Mouse (Mus musculus) T-cell, adult 2 months (primary cell): ENCODE data around the gene Zc3h15.
"Not testable (repeated sequence)": the region's sequence is repeated elsewhere in the genome, so short reads cannot be mapped to it uniquely, and the experiment has no call there.

Source experiments
- DNase-seq: peaks from one replicate; pipeline ENCODE4 v3.0.0; 2022; ENCODE audit warnings: low spot score

Gene Zc3h15

DNA sequence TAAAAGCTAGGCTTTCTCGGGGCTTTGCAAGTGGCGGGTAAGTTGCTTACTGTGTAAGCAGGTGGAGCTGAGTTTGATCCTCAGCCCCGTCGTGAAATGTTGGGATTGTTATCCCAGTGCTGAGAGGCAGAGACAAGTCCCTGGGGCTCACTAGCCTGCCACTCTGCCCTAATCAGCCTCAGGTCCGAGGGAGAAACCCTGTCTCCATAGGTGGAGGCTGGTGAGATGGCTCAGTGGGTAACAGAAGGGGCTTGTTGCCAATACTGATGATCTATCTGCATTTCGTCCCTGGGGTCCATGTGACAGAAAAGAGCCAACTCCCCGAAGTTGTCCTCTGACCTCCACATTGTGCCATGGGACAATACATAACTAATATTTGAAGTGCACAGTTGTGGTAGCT lies 30.2 kb downstream of the Zc3h15 start:
- DNase-seq = no peak

DNA sequence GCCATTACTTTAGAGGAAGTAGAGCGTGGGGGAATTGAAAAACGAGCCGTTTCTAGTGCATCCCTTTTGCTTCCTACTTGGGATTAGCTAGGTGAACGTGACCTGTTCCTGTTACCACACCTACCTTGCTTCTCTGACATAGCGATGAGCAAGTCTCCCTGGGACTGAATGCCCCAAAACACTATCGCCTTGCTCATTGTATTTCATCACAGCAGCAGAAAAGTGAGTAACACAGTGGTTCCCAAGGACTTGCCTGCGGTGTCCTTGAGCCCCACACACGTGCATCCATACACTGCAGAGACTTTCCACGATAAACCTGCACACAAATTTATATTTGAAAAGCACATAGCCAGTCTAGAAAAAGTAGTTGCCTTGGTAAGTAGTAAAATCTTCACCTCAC lies 30.7 kb downstream of the Zc3h15 start:
- DNase-seq = no peak

DNA sequence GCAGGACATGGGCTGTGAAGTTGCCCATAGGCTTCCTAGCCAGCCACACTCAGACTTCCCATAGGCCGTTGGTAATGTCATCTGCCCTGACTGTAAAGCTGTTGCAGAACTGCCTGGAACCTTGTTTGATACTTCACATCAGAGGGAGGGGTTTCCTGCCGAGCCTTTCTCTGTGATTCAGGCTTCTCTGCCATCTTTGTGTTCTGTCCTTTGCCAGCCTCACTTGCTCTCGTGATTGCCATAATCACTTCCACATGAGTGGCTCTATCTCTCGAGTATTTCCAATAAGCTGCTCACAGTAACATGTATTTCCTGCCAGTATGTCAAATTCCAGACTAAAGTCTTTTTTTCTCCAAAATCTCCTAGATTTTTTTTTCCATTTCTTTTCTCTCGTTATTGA lies 31.4 kb downstream of the Zc3h15 start:
- DNase-seq = no peak

DNA sequence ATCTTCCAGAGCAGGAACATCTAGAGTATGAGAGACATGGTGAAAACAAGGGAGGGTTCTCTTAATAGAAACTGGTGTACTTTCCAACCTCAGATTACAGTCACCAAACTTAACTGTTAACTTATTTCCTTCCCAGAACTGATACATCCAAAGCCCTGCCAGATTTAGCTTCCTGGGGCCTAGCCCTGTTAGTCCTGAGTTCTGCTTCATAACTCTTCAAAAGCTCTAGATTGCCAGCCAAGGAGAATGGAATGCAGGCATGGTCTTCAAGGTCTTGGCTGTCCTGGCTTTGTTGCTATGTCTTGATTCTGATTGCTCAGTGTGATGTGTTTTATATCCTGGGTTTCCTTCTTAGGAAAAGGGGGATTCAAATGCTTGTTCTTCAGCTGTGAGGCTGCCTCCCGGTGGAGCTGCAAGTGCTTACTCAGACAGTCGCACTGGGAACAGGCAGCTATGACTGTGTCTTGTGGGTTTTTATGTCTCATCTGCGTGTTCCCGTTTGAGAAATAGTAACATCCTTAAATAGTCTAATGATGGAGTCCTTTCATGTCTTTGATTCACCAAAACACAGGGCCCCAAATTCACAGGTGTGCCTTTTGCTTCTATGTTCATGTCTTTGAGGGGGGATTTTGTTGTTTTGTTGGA lies 32.1 kb downstream of the Zc3h15 start:
- no peak for DNase-seq

DNA sequence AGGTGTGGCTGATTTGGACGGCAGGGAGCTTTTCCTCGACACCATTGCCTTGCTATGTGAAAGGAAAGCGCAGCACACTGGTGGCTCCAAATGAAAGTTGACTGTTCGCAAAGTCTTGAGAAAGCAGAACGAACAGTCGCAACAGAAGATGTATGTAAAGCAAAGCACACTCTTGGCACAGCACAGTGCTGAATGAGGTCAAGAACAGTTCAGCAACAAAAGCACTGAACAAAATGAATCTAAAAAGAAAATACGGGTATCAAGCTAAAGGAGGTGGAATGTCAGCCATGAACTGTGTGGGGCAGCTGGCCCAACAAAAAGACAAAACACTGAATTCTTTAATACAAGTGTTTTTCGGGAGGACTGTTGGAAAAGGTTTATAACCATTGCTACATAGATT lies 37.1 kb downstream of the Zc3h15 start:
- no peak for DNase-seq

DNA sequence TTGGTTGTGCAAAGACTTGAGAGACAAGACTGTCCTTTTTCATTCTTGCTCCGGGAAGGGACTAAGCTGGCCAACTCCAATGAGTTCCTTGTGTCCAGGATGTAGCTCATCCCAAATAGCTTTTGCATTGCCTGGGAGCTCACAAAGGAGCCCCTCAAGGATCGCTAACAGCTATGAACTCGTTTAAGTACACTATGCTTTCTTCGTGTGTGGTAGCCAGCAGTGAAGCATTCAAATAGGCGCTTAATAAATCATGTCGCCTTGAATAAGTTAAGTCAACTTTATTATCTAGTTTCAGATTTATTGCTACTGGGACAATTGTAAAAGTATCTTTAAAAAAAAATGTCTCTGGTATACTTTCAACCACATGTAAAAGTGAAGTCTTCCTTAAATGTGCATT lies 37.5 kb downstream of the Zc3h15 start:
- no peak for DNase-seq

DNA sequence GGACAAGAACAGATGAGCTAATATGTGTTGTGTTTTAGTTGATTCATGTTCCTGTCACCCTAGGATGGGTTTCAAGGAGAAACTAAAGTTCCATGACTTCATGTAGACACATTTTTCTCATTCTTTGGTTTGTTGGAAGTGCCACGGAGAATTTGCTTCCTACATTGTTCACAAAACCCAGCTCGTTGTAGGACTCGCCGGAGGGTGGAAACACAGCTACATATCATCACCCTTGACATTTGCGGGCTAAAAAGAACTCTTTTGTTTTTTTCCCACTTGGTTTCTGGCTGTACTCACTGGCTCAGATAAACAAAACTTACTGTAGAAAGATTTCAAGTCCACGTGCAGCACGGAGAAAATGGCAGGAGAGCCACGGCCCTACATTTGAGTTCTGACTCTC lies 38.0 kb downstream of the Zc3h15 start:
- no peak for DNase-seq

DNA sequence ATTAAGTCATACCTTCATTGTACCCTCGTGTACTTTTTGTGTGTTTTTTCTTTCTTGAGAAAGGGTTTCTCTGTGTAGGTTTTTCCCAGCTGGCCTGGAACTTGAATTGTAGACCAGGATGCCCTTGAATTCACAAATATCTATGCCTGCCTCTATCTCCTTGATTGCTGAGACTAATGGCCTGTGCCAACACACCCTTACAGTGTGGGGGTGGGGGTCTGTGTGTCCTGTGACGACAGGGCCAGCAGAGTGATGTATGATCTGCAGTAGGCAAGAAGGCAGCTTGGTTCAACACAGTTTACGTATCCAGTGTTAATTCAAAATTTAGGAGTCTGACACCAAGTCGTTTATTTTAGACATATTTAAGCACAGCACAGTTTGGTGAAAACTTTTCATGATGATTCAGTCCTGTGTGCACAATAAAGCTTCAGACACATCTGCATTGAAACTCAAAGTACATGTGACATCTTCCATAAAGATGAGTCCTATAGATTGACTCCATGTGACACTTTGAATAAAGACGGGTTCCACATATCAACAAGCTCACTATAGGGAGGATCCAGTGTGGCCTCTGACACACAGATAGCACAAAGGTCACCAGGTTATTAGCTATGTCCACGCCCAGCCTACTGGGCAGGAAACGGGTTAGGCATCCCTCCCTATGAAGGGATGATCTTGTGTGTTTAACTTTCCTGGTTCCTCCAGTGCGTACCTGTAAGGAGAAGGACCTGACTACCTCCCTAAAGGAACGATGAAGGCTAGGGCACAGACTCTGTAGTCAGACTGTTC lies 39.7 kb downstream of the Zc3h15 start:
- DNase-seq = no peak

DNA sequence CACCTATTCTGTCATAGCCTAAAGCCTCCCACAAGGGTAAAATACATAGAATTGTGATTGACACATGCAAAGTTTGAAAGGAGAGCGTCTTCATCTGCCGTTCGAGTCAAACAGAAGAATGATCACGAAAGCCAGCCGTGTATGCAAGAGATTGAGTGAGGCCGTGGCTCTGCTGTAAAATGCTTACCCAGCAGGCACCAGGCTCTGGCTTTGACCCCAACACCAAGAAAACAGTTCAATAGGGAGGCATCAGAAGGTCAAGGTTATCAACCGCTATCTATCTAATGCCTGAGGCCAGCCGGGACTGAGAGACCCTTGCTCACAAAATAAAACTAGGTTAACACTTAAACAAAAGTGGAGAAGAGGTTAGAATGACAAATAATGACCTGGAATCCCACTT lies 40.5 kb downstream of the Zc3h15 start:
- no peak for DNase-seq

DNA sequence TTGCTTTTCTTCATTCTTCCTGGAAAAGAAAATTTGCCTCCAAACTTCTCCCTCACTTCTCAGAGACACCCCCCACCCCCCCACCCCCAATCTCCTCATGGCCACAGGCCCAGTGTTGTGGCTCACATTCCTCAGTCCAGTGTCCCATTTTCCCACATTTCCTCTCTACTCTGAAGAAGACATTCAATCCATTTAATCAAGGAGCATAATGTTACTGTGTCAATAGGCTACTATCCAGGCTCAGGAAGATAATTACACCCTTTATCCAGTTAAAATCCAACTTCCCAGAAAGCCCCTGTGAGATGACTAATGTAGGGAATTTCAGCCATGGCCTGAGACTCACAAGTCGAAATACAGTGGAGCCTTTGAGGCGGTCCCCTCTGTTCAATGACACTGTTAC lies 46.1 kb downstream of the Zc3h15 start:
- no peak for DNase-seq

DNA sequence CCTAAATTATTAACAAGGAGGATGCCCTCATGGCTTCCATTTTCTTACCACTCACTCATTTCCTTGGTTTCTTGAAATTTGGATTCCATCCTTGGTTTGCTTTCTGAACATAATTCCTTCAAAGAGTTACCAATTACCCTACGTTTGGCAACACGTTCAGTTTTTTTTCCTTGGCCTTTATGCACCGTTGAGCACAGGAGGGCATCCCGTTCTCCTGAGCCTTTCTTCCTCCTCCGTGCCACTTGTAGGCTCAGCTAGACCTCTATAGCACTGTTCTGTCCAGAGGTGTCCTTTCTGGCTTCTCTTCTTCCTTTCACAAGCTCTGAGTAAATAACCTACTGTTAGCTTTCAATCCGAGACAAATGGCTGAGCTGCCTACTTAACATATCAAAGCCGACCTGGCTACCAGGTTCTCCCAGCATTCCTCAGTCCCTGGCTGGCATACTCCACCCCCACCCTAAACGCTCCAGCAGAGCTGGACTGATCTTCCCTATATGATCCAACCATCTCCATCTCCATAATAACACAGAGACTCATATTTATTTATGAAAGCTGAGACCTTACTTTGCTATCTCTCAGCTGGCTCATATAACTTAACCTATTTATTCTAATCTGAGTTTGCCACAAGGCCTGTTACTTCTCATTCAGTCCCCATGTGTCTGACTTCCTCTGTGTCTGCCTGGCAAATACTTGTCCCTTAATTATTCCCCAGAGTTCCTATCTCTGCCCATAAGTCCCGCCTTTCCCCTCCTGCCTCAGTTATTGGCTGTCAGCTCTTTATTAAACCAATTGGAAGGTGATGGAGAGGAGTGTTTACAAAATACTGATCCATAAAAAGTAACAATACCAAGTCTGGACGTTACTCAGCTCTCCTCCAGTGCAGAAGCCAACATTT lies 48.7 kb downstream of the Zc3h15 start:
- no peak for DNase-seq

DNA sequence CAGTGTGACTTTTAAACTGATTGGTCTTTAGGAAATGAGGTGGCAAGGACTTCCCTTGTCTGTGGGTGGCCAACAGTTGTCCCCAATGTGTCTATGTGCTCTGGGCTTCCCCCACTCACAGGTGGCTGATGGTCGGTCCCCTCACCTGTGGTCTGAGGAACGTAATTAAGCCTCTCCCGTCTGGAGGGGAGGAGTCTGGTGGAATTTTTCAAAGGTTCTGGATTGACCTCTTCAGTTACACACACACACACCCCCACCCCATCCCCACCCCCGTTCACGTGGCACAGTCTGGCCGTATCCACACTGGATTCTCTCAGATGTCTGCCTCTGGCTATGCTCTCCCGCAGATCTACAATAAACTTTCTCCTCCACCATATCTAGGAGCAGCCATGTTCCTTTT lies 49.8 kb downstream of the Zc3h15 start:
- DNase-seq = no peak

DNA sequence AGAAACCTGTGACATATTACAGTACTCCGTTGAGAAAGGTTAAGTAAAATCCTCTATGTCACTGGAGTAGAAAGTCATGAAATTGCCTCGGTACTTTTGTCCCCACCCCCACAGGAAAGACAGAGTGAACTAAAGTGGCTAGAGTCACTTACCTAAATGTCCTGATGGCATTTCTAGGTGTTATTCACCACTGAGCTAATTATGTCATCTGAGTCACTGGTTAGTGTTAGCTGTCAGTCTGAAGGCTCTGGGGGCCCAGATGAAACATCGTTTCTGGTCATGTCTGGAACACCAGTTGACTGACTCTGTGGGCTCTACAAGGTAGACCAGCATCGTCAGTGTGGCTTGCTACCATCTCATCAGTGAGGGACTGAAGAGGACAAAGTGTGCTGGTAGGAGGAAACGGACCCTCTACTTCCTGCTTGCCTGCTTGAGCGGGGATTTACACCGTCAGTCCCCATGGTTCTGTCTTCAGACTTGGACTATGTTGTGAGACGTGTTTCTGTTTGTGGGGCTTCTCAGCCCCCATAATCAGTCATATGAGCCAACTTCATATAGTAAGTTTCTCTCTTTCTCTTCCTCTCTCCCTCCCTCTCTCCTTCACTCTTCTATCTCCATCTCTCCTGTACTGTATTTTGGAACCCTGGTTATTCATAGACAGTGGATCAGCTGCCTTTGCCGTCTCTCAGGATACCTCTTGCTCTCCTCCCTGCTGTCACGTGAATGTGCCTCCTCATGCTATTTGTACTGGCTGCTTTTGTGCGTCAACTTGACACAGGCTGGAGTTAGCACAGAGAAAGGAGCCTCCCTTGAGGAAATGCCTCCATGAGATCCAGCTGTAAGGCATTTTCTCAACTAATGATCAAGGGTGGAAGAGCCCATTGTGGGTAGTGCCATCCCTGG lies 51.4 kb downstream of the Zc3h15 start:
- DNase-seq = no peak

DNA sequence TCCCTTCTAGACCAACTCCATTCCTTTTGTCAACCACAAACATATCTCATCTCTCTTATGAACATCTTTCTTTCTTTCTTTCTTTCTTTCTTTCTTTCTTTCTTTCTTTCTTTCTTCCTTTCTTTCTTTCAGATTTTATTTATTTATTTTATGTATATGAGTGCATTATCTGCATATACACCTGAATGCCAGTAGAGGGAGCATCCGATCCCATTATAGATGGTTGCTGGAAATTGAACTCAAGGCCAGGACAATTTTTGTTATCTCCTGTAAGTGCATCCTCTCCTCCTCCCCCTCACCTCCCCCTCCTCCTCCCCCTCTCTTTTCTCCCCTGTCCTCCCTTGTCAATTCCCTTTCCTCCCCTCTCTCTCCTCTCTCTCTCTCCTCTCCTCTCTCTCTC lies 54.2 kb downstream of the Zc3h15 start:
- no peak for DNase-seq

DNA sequence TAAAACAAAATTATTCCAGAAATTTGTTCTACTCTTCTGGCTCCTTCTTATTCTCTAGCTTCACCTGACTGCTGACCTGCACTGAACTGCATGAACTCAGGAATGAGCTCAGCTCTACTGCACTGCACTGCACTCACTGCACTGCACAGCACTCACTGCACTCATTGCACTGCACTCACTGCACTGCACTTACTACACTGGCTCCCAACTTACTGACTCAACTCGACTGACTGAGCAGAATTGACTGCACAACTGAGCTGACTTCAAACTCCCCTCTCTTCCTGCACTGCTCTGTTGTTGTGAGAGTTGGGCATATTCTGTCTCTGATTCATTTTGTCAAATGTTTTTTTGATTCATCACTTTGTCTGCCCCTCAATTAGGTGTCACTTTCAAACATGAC lies 55.1 kb downstream of the Zc3h15 start:
- no peak for DNase-seq

DNA sequence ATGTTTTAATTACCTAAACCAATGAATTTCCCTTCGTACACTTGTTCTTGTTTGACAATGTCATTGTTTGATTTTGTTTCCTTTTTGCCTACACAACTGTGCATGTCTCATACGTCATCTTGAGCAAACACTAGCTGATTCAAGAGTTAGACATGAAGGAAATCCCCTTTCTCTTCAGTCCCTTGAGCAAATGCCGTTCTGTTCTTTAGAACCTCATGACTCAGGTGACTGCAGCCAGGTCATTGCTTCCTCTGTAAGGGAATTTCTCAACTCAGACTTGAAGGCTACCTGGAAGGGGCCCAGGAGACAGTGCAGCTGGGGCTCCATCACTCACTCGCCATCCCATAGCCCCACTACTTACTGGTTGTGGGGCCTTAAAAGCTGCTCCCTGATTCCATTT lies 56.4 kb downstream of the Zc3h15 start:
- peak; percentile 11 for DNase-seq

DNA sequence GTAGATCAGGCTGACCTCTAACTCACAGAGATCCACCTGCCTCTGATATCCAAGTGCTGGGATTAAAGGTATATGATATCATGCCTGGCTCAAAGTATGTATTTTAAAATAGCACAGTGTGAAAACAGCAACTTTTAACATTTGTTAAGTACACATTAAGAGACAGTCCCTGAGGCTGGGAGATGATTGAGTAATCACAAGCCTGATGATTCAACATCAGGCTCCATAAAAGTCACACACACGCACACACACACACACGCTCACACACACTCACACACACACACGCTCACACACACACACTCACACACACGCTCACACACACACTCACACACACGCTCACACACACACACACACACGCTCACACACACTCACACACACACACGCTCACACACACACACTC lies 58.2 kb downstream of the Zc3h15 start:
- DNase-seq = no peak

DNA sequence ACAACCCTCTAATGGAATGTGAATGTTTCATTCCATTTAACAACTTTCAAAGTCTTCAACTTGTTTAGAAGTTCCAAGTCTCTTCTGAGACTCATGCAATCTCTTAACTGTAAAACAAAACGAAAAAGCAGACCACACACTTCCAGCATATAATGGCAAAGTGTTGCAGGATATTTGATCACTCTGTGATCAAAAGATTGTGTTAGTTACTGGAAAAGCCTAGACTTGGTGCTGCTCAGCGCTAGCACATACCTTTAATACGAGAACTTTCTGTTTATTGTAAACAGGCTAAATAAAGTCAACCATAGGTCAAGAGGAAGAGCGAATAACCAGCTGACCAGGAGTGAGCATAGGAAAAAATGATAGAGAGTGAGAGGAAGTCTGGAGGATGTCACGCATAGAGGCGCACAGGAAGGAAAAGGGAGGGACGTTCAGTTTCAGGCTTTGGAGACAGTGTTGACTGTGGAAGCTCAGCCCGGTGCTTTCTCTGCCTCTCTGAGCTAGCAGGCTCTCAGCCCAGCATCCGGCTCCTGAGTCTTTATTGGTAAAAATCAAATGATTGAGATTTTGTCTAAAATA lies 61.4 kb downstream of the Zc3h15 start:
- DNase-seq = no peak

DNA sequence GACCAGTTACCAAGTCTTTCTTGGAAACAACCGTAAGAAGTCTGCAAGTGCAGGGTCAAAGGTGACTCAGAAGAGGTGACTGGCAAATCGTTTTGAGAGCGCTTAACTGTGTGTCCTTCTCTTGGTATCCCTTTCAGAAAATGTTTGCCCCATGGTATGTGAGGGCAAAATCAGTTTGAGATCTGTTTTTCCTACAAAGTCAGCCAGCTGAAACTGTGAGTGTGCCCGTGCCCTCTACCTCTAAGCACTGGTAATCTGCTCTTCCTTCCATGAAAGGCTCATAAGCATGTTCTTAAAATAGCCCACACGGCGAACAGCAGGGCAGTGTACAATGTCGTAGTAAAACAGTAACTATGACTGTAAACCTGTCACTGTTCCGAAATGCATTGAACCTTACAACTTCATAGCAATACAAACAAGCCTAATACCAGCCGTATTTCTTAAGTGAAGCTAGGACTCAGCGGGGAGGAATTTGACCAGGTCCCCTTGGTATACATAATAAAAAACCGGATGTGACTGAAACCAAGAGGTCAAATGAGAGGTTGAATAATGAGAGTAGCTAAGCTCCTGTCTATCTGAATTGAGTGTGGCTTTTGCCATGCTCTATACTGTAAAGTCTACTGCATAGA lies 65.8 kb downstream of the Zc3h15 start:
- no peak for DNase-seq

DNA sequence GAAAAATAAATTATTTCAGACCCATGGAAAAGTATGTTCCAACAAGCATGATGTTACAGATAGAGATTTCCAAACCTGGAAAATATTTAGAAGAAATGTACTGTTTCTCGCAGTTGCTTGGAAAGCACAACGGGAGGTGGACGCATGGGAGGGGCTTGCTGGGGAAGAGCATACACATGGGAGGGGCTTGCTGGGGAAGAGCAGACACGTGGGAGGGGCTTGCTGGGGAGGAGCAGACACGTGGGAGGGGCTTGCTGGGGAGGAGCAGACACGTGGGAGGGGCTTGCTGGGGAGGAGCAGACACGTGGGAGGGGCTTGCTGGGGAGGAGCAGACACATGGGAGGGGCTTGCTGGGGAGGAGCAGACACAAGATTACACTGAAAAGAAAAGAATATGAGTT lies 69.0 kb downstream of the Zc3h15 start:
- not testable (repeated sequence) for DNase-seq

DNA sequence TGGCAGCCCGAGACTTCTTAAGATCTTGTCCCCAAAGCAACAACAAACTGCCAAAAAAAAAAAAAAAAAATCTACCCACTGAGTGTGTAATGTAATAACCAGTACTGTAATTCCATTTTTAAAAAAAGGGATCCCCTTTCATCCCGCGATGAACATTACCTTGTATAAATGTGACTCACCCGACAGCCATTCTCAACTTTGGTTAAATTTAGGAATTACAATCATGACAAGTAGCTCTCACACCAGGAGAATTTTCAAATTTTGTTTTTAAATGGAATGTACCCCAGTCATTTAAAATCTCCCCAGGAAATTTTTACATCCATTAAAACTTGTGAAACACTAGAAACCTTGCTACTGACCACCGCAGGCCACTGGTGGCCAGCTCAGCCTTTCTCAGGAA lies 69.7 kb downstream of the Zc3h15 start:
- no peak for DNase-seq
